Mouse (Mus musculus): Measurements from ENCODE around the gene Gtf2ird2.

Gene Gtf2ird2

DNA sequence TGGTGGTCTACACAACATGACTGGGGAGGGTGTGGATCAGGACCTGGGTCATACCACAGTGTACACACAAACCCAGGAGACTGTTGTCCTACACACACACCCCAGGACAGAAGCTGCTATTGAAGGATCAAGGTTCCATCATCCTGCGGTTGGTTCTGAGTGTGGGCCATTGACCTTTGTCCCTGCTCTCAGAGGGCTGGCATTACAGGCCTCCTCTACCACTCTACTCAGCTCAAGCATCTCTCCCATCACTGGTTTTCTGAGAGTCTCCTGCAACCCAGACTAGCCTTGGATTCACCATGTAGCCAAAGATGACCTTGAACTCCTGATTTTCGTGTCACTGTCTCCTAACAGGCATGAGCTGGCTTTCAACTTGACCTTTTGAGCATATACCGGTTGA is 52.4 kb downstream of the Gtf2ird2 start:
- peak; percentile 46 for DNase-seq

DNA sequence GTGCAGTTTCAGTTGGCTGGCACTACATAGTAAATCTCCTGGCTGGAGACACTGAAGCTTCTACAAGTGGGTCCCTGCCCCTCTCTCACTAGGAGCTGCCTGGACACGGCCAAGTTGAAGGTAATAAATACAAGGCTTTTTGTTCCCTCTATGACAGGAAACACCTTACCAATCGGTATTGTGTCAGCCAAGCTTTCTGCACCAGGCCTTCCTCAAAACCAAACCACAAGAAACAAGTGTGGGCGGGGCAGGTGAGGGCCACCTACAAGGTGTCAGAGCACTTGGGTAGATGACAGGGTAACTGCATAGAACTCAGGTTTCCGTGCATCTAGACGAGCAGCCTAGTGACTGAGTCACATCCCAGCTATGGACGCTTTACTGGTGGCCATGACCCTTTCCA is 53.0 kb downstream of the Gtf2ird2 start:
- DNase-seq: no peak

DNA sequence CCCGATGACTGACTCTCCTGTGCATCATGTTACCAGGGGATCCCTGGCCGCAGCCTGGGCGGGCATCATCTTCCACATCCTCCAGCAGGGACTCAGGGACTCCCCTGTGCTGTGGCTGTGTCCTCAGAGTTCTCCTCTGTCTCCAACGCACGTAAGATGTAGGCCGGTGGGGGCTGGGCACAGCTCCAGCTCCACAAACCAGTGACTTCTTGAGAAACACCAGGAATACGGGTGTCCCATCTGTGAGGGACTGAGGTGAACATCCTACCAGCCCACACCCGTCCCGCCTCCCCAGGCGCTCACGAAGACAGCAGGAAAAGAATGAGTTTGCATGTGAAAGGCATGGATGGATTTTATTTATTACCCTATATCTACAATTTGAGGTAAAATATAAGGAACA is 53.7 kb downstream of the Gtf2ird2 start:
- DNase-seq: no peak

DNA sequence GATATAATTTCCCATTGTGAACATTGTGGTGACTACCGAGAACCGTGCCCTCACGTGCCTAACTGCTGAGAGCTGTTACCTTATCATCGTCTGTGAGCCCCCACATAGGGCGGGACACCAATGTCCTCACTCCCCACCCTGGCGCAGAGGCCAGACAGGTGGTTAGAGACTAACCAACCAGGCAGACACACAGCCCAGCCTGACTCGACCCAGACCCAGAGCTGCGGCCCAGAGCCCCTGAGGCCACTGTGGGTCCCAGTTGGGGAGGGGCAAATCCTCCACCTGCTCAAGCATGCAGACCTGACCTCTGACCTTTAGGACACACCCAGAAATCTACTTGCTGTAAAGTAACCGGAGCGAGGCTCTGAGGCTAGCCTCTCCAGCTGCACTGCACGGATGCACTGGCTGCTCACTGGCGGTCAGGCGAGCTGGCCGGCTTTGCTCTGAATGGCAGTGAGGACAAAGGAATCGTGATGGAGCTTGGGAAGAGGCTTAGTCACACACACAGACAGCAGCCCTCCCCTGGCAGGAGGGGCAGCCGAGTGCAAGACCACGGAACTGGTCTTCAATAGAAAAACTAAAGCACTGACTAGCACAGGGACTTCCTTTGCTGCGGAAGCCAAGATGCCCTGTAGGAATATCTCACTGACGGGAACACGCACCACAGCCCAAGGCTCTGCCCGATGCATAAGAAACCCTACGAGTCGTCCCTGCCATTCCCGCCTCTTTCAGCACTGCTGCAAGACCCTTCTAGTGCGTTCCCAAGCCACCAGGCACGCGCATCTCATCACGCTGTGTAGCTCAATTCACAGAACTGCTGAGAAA is 54.3 kb downstream of the Gtf2ird2 start:
- no peak for DNase-seq

DNA sequence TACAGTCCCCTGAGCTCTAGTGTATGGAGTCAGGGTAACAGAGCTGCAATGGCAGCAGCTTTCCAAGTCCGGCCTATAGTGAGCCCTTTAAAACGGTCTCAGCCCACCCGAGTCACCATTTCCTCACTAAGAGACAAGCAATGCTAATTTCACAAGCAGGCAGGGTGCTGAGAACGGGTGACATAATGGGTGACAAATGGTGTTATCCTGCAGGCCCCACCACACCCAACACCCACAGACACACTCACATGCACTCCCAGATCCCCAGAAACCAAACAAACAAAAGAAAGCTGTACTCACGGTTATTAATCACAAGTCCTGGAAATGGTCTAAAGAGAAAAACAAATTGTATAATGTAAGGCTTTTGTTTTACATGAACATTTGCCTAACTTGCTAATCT is 58.0 kb downstream of the Gtf2ird2 start:
- DNase-seq: no peak

DNA sequence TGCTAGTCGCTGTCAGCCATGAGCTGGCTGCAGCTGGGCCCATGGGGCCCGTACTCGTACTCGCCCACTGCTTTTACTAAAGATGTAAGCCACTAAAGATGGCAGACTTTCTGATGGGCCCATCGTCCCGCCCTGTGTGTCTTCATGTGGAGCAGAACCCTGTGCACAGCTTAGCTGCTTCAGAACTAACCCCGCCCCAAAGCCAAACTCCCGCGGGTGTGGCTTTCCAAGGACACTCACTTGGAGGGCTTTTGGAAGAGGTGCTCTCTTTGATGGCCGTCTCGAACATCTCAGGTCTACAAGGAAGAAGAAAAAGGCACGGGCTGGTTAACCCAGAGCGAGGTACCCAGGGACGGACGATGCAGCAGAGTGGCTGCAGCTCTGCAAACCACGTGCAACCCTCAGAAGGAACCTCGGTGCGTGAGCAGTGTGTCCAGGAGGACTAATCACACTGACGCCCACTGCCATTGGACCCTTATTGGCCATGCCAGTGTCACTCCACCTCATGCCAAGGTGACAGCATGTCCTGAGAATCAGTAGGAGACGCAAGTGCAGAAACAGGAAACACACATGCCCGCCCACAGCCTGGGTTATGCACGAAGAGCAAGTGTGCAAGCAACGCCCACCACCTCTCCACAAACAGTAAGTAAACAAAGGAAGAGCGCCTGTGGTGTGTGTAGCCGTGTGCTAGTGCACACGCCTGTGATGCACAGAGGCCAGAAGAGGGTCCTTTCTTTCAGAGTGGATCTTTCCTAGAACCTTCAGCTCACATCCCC is 60.0 kb downstream of the Gtf2ird2 start:
- no peak for DNase-seq

DNA sequence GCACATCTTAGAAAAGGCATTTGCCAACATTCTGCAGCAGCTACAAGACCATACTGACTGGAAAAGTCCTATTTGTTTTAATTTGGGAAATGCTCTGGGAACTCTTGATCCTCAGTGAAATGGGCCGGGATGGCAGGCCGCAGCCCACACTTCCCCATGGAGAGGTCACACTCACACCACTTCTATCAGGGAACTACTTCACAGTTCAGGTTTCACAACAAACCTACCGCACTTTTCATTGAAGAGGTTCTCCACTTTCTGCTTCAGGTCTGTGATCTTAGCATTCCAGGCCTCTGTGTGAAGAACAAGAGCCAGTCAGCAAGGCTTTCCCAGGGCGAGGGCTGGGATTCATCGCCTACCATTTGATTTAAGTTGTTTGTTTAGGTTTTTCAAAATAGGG is 61.1 kb downstream of the Gtf2ird2 start:
- DNase-seq: no peak

DNA sequence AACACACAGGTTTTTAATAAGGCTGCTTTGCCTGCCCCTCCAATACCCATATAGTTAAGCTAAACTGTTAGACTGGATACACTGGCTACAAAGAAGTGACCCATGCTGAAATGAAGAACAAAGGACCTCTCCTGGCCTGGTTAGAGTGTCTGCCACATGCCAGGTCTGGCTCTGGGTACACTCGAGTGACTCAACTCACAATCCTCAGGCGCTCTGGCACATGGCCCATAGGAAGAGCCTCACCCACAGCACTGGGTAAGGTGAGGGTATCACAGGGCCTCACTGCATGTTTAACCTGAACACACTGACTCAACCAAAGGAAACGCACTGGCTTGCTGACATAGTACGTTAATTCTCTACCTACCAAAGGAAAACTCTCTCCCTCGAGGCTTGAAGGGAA is 62.3 kb downstream of the Gtf2ird2 start:
- DNase-seq: no peak

DNA sequence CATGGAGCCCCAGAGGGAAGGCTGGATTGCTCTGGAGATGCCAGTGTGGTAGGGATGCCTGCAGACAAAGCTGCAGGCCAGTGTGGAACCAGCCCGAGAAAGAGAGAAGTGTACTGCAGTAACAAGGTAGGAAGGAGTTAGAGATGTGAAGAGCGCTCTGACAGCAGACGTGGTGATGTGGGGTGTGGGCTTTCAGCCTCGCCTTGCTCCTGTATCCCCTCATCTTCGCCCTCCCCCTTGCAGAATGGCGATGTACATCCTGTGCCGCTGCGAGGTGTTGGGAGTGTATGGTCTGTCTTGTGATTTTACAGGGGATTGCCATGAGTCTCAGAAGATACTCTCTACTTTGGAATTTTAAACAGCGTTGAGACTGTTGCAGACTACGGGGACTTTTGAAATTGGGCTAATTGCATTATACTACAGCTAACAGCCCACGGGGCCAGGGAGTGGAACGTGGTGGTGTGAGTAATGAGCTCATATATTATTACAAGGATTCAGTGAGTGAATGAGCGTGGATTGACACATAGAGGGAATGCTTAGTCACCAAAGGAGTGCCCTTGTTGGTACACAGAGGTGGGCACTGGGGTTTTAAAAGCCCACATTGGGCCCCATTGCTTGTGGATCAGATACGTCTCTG is 64.9 kb downstream of the Gtf2ird2 start:
- DNase-seq: no peak

DNA sequence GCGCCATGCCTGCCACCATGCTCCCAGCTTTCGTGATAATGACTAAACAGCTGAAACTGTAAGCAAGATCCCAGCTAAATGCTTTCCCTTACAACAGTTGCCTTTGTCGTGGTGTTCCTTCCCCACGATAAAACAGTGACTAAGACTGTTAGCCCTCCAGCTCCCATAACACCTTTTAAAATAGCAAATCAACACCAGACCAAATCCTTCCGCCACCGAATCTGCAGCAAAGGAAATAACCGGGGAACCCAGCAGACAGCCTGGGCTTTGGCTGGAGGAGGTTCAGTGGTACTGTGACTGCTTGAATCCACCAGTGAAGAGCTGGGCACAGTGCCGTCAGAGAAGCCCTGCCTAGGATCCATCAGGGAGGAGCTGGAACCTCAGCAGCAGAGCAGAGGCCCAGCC is 65.4 kb downstream of the Gtf2ird2 start:
- no peak for DNase-seq

DNA sequence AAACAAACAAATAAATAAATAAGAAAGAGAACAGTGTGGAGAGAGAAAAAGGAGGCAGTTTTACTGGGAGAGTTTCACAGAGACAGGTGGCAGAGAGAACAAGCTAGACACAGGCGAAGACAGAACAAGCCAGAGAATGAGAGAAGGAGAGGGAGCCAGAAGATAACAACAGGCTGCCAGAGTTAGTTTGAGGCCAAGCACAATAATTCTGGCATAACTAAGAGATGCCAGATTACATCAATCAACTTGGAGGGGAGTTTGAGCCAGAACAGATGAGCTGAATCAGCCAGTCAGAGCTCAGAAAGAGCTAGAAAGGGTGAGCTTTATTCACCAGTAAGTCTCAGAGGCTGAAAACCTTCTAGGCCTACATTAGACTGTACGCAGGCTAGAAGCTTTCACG is 66.8 kb downstream of the Gtf2ird2 start:
- DNase-seq: no peak

DNA sequence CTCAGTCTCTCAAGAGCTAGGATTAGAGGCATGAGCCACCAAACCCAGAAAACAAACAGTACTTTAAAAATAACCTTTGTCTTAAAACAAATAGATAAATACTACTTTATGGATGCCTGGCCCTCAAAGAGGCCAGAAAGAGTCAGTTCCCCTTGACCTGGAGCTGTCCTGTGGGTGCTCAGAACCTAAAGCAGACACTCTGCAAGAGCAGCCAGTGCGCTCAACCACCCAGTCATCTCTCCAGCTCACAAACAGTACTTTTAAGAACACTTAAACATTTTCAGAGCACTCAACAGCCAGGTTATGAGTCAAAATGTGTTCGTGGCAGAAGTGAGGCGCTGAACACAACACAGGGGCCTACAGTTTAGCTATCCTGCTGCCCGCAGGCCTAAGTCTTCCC is 67.3 kb downstream of the Gtf2ird2 start:
- no peak for DNase-seq

DNA sequence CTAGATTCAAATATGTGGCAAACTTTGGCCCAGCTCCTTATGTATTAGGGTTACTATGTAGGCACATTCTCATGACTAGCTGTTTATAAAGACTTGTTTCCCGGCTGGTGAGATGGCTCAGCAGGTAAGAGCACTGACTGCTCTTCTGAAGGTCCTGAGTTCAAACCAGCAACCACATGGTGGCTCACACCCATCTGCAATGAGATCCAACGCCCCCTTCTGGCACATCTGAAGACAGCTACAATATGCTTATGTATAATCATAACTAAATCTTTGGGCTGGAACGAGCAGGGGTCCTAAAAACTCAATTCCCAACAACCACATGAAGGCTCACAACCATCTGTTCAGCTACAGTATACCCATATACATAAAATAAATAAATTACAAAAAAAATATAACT is 70.0 kb downstream of the Gtf2ird2 start:
- no peak for DNase-seq

DNA sequence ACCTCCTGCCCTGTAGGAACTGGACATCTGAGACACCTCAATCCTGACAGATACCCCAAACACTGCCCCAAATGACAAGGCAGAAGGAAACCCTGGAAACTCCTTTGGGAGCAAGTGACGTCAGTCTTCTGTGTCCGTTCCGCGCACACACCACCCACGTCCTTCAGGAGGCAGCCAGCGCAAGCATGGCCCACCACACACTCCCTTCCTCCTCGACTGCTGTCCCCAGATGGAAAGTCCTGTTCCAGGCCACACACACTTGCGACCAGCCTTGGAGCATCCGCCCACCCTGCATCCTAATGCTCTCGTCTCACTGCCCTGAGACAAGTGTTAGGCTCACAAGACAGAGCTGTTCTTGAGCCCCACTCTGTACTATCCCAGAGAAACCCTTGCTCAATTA is 71.5 kb downstream of the Gtf2ird2 start:
- no peak for DNase-seq

DNA sequence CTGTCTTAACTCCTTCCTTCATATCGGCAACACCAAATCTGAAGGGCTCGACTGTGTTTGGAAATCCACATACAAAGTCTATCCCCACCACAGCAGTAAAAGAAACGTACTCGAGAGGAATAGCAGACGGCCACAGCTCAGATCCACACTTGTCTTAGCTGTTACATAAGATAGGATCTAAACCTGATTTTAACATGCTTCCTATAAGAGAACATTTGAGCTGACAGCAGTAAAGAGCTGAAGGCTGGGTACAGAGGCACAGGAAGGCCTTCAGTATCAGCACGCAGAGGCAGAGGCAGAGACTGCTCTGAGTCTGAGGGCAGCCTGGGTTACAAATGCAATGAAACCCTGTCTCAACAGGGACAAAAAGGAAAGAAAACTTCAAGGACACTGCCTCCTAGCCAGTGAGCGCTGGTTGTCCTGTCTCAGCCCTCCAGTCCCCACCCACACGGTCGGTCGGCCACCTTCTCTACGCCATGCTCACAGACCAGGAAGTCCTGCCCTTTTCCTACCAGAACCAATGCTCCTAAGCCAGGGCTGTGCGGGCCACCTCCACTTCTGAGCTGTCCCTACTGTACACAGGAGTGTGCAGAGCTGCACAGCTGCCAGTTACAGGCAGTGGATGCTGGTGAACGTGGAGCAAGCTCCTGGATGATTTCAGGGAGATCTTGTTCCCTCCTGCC is 73.7 kb downstream of the Gtf2ird2 start:
- DNase-seq: no peak

DNA sequence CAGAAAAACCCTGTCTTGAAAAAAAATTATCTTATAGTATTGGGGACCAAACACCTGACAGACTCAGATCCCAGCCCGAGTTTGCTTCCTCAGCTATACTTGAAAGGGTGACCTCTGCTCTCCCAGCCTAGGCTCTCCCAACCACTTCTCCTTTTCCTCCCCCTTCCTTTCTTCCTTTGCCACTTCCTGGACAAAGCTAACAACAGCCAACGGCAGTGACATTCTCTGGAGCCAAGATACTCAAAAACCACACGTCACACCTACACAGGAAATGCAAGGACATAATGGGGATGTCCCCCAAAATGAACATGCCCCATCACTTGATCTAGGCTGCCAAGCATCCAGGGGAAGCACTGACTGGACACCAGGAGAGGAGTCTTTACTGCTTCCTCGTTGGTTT is 74.6 kb downstream of the Gtf2ird2 start:
- no peak for DNase-seq

DNA sequence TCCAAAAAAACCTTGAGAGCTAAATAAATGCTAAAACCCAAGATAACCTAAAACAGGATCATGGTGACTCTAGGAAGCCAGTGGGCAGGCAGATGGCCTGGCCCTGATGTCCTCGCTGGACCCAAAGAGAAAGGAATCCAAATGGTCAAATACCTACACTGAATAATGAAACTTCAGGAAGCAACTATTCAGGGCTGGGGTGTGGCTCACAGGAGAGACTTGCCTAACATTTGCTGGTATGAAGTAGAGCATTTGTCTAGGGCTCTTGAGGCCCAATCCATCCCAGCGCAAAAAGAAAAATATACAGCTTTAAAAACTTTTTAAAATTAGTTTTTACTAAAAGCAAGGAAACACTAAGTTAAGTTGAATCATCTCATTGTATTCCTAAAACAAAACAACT is 75.1 kb downstream of the Gtf2ird2 start:
- DNase-seq: no peak

DNA sequence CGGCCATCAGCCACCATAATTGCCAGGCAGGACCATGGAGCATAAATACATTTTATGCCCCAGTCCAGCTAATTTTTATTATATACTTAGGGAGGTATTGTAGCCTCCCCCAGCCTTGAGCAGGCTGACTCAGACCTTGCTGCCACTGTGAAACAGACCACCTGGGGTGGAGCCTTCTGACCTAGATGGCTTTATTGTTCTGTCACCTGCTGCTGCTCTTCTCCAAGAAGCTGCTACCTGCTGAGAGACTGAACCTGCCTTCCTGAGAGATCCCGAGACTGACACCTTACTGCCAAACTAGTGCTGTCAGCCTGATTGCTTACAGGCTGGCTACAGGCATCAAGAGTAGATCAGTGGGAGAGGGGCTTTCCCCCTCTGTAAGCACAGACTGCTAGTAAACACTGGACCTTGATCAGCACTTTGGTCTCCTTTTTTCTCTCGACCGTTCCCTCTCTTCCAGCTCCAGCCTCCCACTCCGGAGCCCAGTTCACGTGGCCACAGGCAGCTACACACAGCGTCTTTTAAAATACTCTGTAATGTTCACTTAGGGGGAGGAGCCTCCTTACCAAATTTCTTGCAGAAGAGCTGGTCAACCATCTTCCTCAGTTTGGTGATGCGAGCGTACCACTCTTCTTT is 76.3 kb downstream of the Gtf2ird2 start:
- no peak for DNase-seq

DNA sequence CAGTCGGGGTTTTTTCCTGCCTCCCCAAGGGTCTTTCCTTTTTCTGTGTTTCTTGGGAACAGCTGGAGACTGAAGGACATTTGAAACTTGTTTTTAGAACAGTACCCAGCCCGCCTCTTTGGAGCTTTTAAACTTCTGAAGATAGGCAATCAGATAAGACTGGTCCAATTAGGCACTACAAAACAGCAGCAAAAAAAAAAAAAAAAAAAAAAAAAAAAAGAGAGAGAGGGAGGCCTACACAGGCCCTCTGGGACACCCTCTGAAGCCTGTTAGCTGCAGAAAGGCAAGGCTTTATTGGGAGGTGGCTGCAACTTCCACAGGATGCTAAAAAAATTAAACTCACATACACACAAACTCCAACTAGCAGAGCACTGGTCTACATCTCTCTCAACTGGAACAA is 82.1 kb downstream of the Gtf2ird2 start:
- DNase-seq: no peak

DNA sequence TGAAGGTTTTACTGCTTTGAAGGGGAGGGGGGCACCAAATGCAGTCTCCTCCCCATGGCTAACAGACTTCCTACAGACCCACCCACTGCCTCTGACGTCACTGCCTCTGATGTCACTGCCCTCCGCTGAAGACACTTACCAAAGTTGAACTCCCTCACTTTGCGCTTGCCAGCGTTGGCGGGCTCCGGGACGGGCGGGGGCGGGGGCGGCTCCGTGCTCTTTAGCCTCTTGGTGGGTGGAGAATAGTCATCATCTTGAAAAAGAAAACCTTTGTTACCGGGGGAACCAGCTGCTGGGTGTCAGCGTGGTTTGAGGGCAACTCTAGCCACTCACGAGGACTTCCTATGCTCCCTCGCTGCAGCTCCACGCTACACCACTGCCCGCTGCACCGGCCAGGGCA is 82.6 kb downstream of the Gtf2ird2 start:
- DNase-seq: peak; percentile 34

DNA sequence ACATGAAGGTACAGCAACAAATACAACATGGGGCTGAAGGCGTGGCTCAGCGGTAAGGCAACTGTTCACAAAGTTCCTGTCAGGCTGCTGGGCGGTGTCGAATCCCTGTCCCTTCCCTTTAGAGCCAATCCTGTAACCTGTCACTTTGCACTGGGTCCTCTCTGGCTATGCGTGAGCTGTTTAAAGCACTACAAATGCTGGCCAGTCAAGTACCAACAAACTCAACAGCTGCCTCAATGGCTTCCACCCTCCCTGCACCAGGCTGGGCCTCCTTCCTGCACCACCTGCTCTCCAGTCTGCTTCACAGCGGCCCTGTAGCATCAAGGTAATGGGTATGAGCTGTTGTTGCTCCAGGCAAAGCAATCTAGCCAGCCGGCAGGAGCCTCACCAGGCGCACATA is 84.9 kb downstream of the Gtf2ird2 start:
- DNase-seq: no peak

DNA sequence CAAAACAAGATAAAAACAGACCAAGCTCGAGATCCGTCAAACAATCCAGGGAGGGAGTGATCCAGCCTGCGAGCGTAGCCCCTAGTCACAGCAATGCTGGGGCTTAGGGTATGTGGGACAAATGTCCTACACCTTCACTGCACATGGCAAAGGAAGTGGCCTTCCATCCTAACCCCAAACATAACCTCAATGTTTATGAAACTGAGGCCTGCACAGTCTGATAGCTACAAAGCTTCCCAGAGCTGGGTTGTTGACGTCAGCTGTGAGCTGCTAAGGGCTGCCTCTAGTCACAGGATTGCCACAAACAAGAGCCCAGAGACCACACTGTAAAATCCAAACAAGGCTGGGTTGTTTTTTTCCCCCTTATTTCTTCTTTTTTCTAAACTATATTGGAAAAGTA is 85.9 kb downstream of the Gtf2ird2 start:
- DNase-seq: no peak

DNA sequence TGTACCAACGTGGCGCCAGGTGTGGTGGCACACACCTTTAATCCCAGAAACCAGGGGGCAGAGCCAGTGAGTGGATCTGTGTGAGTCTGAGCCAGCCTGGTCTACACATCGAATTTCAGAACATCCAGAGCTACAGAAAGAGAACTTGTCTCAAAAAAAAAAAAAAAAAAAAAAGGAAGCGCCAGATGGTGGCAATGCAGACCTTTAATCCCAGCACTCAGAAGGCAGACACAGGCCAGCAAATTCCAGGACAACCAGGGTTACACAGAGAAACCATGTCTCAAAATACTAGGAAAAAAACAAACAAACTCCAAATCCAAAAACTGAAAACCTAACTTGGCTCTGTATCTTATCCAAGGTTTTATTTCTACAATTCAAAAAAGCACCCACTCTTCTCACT is 86.7 kb downstream of the Gtf2ird2 start:
- peak; percentile 46 for DNase-seq

All from kidney, adult 9 months (tissue).